Mouse (Mus musculus): ENCODE results near the gene Nthl1. TPM values are rescaled to one million over a fixed set of nuclear protein-coding genes. Genes with fewer than 3 reads are reported as not detected.

The Nthl1 gene
- total RNA-seq, 4 experiments from 2014 or later, result 6.5 to 9.1 (median 7.6) TPM

GRCm38 (mm10) chr17:24687599-24687998, 55.1 kb downstream of the Nthl1 start:
- DNase-seq (ENCODE audit: low spot score in 2 of 2), result no peak

Small RNAs within 50 kb of the gene (microRNA-seq; reads per million reads assigned to microRNA genes)
- 16.6 to 20.2 reads per million in 2 experiments for gene Gm24589

Other genes with a start within 250 kb of the Nthl1 start
- gene Rnps1, start 218.1 kb upstream of the Nthl1 start, total RNA-seq (2022), result 100 to 1,000 TPM; 122 to 134 (median 134) TPM
- gene Eci1, start 206.0 kb upstream of the Nthl1 start, total RNA-seq (2022), result 10 to 100 TPM; 23.1 to 33.9 (median 27.9) TPM
- gene Dnase1l2, start 189.6 kb upstream of the Nthl1 start, total RNA-seq (2022), result 10 to 100 TPM in 1 of 4 experiments, 1 to 10 TPM in 3; 5.8 to 12.1 (median 8.2) TPM
- 10 to 100 TPM; 31.0 to 44.2 (median 38.4) TPM for gene E4f1, start 162.4 kb upstream of the Nthl1 start, total RNA-seq (2022)
- 10 to 100 TPM; 54.8 to 62.3 (median 57.7) TPM for gene Pgp, start 162.3 kb upstream of the Nthl1 start, total RNA-seq (2022)
- gene Bricd5, start 158.8 kb upstream of the Nthl1 start, total RNA-seq (2022), result 1 to 10 TPM in 2 of 4 experiments, under 1 TPM in 2; 0.90 to 2.0 (median 1.4) TPM
- gene Mlst8, start 153.6 kb upstream of the Nthl1 start, total RNA-seq (2022), result 10 to 100 TPM; 39.7 to 43.9 (median 41.9) TPM
- gene Caskin1, start 144.1 kb upstream of the Nthl1 start, total RNA-seq (2022), result 100 to 1,000 TPM; 134 to 172 (median 153) TPM
- gene Traf7, start 104.7 kb upstream of the Nthl1 start, total RNA-seq (2022), result 100 to 1,000 TPM in 2 of 4 experiments, 10 to 100 TPM in 2; 82.9 to 106 (median 97.4) TPM
- 10 to 100 TPM; 63.4 to 66.7 (median 65.6) TPM for gene Rab26, start 98.5 kb upstream of the Nthl1 start, total RNA-seq (2022)
- 100 to 1,000 TPM in 1 of 4 experiments, 10 to 100 TPM in 3; 72.1 to 120 (median 88.4) TPM for gene Pkd1, start 82.8 kb upstream of the Nthl1 start, total RNA-seq (2022)
- gene Tsc2, start 50 bp upstream of the Nthl1 start, total RNA-seq (2022), result 100 to 1,000 TPM; 149 to 212 (median 191) TPM
- gene Slc9a3r2, start 17.6 kb downstream of the Nthl1 start, total RNA-seq (2022), result 10 to 100 TPM; 41.9 to 48.7 (median 44.1) TPM
- gene Npw, start 25.8 kb downstream of the Nthl1 start, total RNA-seq (2022), result 1 to 10 TPM in 3 of 4 experiments, not detected in 1; 1.1 to 2.6 (median 2.5) TPM
- 10 to 100 TPM; 36.8 to 41.6 (median 38.2) TPM for gene Zfp598, start 37.0 kb downstream of the Nthl1 start, total RNA-seq (2022)
- 100 to 1,000 TPM; 137 to 165 (median 150) TPM for gene Syngr3, start 57.3 kb downstream of the Nthl1 start, total RNA-seq (2022)
- gene Gfer, start 63.5 kb downstream of the Nthl1 start, total RNA-seq (2022), result 10 to 100 TPM; 17.9 to 23.4 (median 21.1) TPM
- 1 to 10 TPM; 2.0 to 4.3 (median 3.4) TPM for gene Noxo1, start 63.6 kb downstream of the Nthl1 start, total RNA-seq (2022)
- gene Tbl3, start 75.0 kb downstream of the Nthl1 start, total RNA-seq (2022), result 10 to 100 TPM; 24.2 to 32.3 (median 27.8) TPM
- gene Rnf151, start 85.4 kb downstream of the Nthl1 start, total RNA-seq (2022), result under 1 TPM in 2 of 4 experiments, not detected in 2; 0.36 to 0.47 TPM
- 100 to 1,000 TPM; 282 to 365 (median 323) TPM for gene Rps2, start 85.4 kb downstream of the Nthl1 start, total RNA-seq (2022)
- 100 to 1,000 TPM; 214 to 227 (median 222) TPM for gene Ndufb10, start 91.8 kb downstream of the Nthl1 start, total RNA-seq (2022)
- under 1 TPM; 0.23 to 0.77 (median 0.54) TPM for gene Rpl3l, start 95.1 kb downstream of the Nthl1 start, total RNA-seq (2022)
- 10 to 100 TPM; 41.1 to 50.5 (median 47.2) TPM for gene Msrb1, start 104.0 kb downstream of the Nthl1 start, total RNA-seq (2022)
- under 1 TPM in 1 of 4 experiments, not detected in 3; 0.23 TPM for gene Hs3st6, start 120.3 kb downstream of the Nthl1 start, total RNA-seq (2022)
- not detected for gene Meiob, start 171.6 kb downstream of the Nthl1 start, total RNA-seq (2022)
- gene Hagh, start 207.5 kb downstream of the Nthl1 start, total RNA-seq (2022), result 100 to 1,000 TPM; 121 to 133 (median 126) TPM
- 10 to 100 TPM; 18.5 to 21.1 (median 20.6) TPM for gene Fahd1, start 217.7 kb downstream of the Nthl1 start, total RNA-seq (2022)
- gene Igfals, start 233.3 kb downstream of the Nthl1 start, total RNA-seq (2022), result not detected